ENCODE assay signal across 17 mouse cellular contexts in genomic region chr4:110125067-110125784, GRCm38 (mm10).
DNase-seq lines count a peak whose midpoint lies in the region; ATAC-seq and TF ChIP-seq lines count a peak whose summit lies in the region.
"Had no signal": no experiment of that assay in that cellular context is flagged by ENCODE, and none has a peak within 500 bp of the region (broad histone marks: within the 10 kb centered on the region; RNA-seq: fewer than 3 reads in every experiment).

No protein-coding gene starts in this region.

- no peak overlapping the region for H3K4me3 ChIP-seq in forebrain, embryonic 10.5 days
- no peak overlapping the region for H3K4me3 ChIP-seq in forebrain, embryonic 14.5 days (ENCODE audit: low read depth, low read length)
- no peak overlapping the region for H3K4me3 ChIP-seq in midbrain, embryonic 10.5 days
- no peak overlapping the region for H3K4me3 ChIP-seq in midbrain, postnatal 0 days (ENCODE audit: low read depth, low read length)
- H3K4me3 ChIP-seq in hindbrain, embryonic 13.5 days = no peak overlapping the region
- H3K4me3 ChIP-seq in gastrocnemius, adult 2 months = no peak overlapping the region
- H3K4me3 ChIP-seq: embryonic facial prominence, embryonic 13.5 days; heart, embryonic 12.5 days; left cerebral cortex, adult 2 months; limb, embryonic 15.5 days; lung, embryonic 15.5 days had no signal

- peak overlapping the region; percentile 62; the same call in 1 of the 2 replicates for H3K27ac ChIP-seq in forebrain, embryonic 10.5 days
- no peak overlapping the region for H3K27ac ChIP-seq in forebrain, embryonic 14.5 days (ENCODE audit: low read depth, low read length)
- 0 out of 2 replicates have a peak overlapping the region, but pooled peaks have one; percentile 20 for H3K27ac ChIP-seq in midbrain, embryonic 10.5 days (replicated peaks)
- no peak overlapping the region for H3K27ac ChIP-seq in midbrain, postnatal 0 days (ENCODE audit: low read depth, low read length)
- H3K27ac ChIP-seq in hindbrain, embryonic 13.5 days = peak overlapping the region; percentile 56; the same call in 1 of the 2 replicates
- H3K27ac ChIP-seq in gastrocnemius, adult 2 months = no peak overlapping the region
- H3K27ac ChIP-seq: embryonic facial prominence, embryonic 13.5 days; left cerebral cortex, adult 2 months; limb, embryonic 15.5 days; lung, embryonic 15.5 days had no signal

- TF ChIP-seq CTCF in midbrain, postnatal 0 days (IDR thresholded peaks at IDR 0.05) = no peak
- no peak for TF ChIP-seq CTCF in gastrocnemius, adult 2 months (IDR thresholded peaks at IDR 0.05)

- H3K36me3 ChIP-seq in forebrain, embryonic 10.5 days (replicated peaks) = no peaks in the 10 kb centered on the region
- no peaks in the 10 kb centered on the region for H3K36me3 ChIP-seq in forebrain, embryonic 14.5 days (ENCODE audit: control insufficient read depth, insufficient read depth, low read length)
- no peaks in the 10 kb centered on the region for H3K36me3 ChIP-seq in midbrain, embryonic 10.5 days
- H3K36me3 ChIP-seq in midbrain, postnatal 0 days (ENCODE audit: insufficient read depth, low read length) = no peaks in the 10 kb centered on the region
- H3K36me3 ChIP-seq in hindbrain, embryonic 13.5 days = no peaks in the 10 kb centered on the region
- H3K36me3 ChIP-seq: embryonic facial prominence, embryonic 13.5 days; heart, embryonic 12.5 days; limb, embryonic 15.5 days; lung, embryonic 15.5 days had no signal

- no peak for ATAC-seq in forebrain, embryonic 14.5 days
- no peak for ATAC-seq in midbrain, postnatal 0 days (ENCODE audit: low FRiP score)
- no peak for ATAC-seq in hindbrain, embryonic 13.5 days (ENCODE audit: low FRiP score)
- ATAC-seq: intestine, postnatal 0 days had no signal

- no peaks in the 10 kb centered on the region for H3K27me3 ChIP-seq in forebrain, embryonic 10.5 days (ENCODE audit: poor library complexity, severe bottlenecking)
- H3K27me3 ChIP-seq in forebrain, embryonic 14.5 days (replicated peaks; ENCODE audit: control insufficient read depth, insufficient read depth, low read length) = no peaks in the 10 kb centered on the region
- no peaks in the 10 kb centered on the region for H3K27me3 ChIP-seq in midbrain, embryonic 10.5 days (ENCODE audit: low read depth, poor library complexity, severe bottlenecking)
- H3K27me3 ChIP-seq in midbrain, postnatal 0 days (ENCODE audit: insufficient read depth, low read length) = no peaks in the 10 kb centered on the region
- H3K27me3 ChIP-seq in hindbrain, embryonic 13.5 days = no peaks in the 10 kb centered on the region
- H3K27me3 ChIP-seq: embryonic facial prominence, embryonic 13.5 days; heart, embryonic 12.5 days; limb, embryonic 15.5 days; lung, embryonic 15.5 days had no signal

- no peak for DNase-seq in forebrain, embryonic 10.5 days (ENCODE audit: extremely low spot score, low spot score)
- DNase-seq in forebrain, embryonic 14.5 days (ENCODE audit: low spot score) = no peak
- DNase-seq in midbrain, embryonic 10.5 days (ENCODE audit: low spot score) = no peak
- DNase-seq in midbrain, postnatal 0 days (ENCODE audit: low spot score) = no peak
- peak; percentile 37 for DNase-seq in retina, embryonic 14.5 days (ENCODE audit: low spot score)
- no peak for DNase-seq in gastrocnemius, adult 2 months
- no peak for DNase-seq in adrenal gland, postnatal 36 days
- DNase-seq: cerebellum, postnatal 10 days; heart, postnatal 36 days; thymus, postnatal 36 days had no signal

- 40% methylated on average over 6 of the region's 6 CpGs for WGBS in forebrain, embryonic 10.5 days
- 42% methylated on average over 6 of the region's 6 CpGs for WGBS in forebrain, embryonic 14.5 days
- 54% methylated on average over 6 of the region's 6 CpGs for WGBS in midbrain, embryonic 10.5 days
- WGBS in midbrain, postnatal 0 days = 55% methylated on average over 6 of the region's 6 CpGs
- WGBS in hindbrain, embryonic 13.5 days = 37% methylated on average over 6 of the region's 6 CpGs

- no peaks in the 10 kb centered on the region for H3K9me3 ChIP-seq in forebrain, embryonic 10.5 days
- H3K9me3 ChIP-seq in forebrain, embryonic 14.5 days (replicated peaks; ENCODE audit: control insufficient read depth, low read length) = no peaks in the 10 kb centered on the region
- no peaks in the 10 kb centered on the region for H3K9me3 ChIP-seq in midbrain, embryonic 10.5 days (replicated peaks)
- H3K9me3 ChIP-seq in midbrain, postnatal 0 days (ENCODE audit: low read length) = no peaks in the 10 kb centered on the region
- H3K9me3 ChIP-seq in hindbrain, embryonic 13.5 days = no peaks in the 10 kb centered on the region
- H3K9me3 ChIP-seq: embryonic facial prominence, embryonic 13.5 days; heart, embryonic 12.5 days; limb, embryonic 15.5 days; lung, embryonic 15.5 days had no signal

- no peak overlapping the region for H3K4me2 ChIP-seq in forebrain, embryonic 14.5 days (ENCODE audit: low read length)
- no peak overlapping the region for H3K4me2 ChIP-seq in midbrain, postnatal 0 days (ENCODE audit: low read depth, low read length, poor library complexity, severe bottlenecking)
- H3K4me2 ChIP-seq in hindbrain, embryonic 13.5 days = no peak overlapping the region
- H3K4me2 ChIP-seq: embryonic facial prominence, embryonic 13.5 days; heart, embryonic 12.5 days; limb, embryonic 15.5 days; lung, embryonic 15.5 days had no signal

- intact Hi-C loops in gastrocnemius, adult 2 months (cut with DNase I) = no loop called here

- peaks cover 42% of the 10 kb centered on the region for H3K4me1 ChIP-seq in forebrain, embryonic 10.5 days
- H3K4me1 ChIP-seq in forebrain, embryonic 14.5 days (ENCODE audit: control insufficient read depth, insufficient read depth, low read length) = no peaks in the 10 kb centered on the region; the same call in 1 of the 2 replicates
- H3K4me1 ChIP-seq in midbrain, embryonic 10.5 days = peaks cover 29% of the 10 kb centered on the region
- no peaks in the 10 kb centered on the region for H3K4me1 ChIP-seq in midbrain, postnatal 0 days (ENCODE audit: insufficient read depth, low read length)
- H3K4me1 ChIP-seq in hindbrain, embryonic 13.5 days (replicated peaks) = peaks cover 50% of the 10 kb centered on the region
- H3K4me1 ChIP-seq: heart, embryonic 12.5 days; limb, embryonic 15.5 days; lung, embryonic 15.5 days had no signal

- H3K9ac ChIP-seq in forebrain, embryonic 14.5 days (ENCODE audit: low read length) = no peak overlapping the region
- H3K9ac ChIP-seq in midbrain, postnatal 0 days (replicated peaks; ENCODE audit: low read length, poor library complexity, severe bottlenecking) = no peak overlapping the region
- H3K9ac ChIP-seq in hindbrain, embryonic 13.5 days = no peak overlapping the region
- H3K9ac ChIP-seq: embryonic facial prominence, embryonic 13.5 days; heart, embryonic 12.5 days; limb, embryonic 15.5 days; lung, embryonic 15.5 days had no signal

Comparison
In these comparisons a context has a peak if more than half of its experiments do, and no peak if none do; other contexts are left out.
1. H3K27ac ChIP-seq: peak in forebrain, embryonic 10.5 days (single experiment), midbrain, embryonic 10.5 days (single experiment) and hindbrain, embryonic 13.5 days (single experiment); none in forebrain, embryonic 14.5 days (single experiment), midbrain, postnatal 0 days (single experiment) and gastrocnemius, adult 2 months (single experiment).